16 mouse cellular contexts compared by ENCODE assay signal in the genomic region with DNA sequence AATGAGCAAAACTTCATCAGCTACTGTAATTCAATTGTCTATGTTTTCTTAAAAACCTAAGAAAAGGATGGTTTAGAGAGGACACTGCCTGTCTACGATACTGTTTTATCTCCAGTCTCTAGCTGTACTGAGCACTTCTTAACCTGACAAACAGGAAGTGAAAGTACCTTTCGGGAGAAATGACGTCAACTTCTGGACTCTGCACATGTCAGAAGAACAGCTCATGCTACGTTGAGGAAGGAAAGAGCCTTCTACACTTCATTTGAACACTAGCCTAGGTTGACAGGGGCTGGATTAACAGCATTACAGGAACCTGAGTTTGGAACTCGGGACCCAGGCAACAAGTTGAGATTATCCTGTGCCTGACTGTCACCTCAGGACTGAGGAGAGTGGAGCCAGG. TPM values are rescaled to one million over a fixed set of nuclear protein-coding genes. Genes with fewer than 3 reads are reported as not detected.
A peak's percentile ranks its signal among the peaks of the same experiment; 100 is the strongest.
DNase-seq lines count a peak whose midpoint lies in the region; ATAC-seq and TF ChIP-seq lines count a peak whose summit lies in the region.
"Had no signal": no experiment of that assay in that cellular context is flagged by ENCODE, and none has a peak within 500 bp of the region (broad histone marks: within the 10 kb centered on the region; RNA-seq: fewer than 3 reads in every experiment).

No protein-coding gene starts in this region.

- peaks cover 8% of the 10 kb centered on the region for H3K4me1 ChIP-seq in spleen, adult 2 months (ENCODE audit: control insufficient read depth, insufficient read depth, insufficient read length)
- peaks cover 18 to 20% of the 10 kb centered on the region in 2 experiments for H3K4me1 ChIP-seq in liver, embryonic 14.5 days (replicated peaks; ENCODE audit: control insufficient read depth in 2 of 2, insufficient read depth in 2 of 2, low read length in 1 of 2)
- peaks cover 5% of the 10 kb centered on the region; the same call in 1 of the 2 replicates for H3K4me1 ChIP-seq in small intestine, adult 2 months (ENCODE audit: control insufficient read depth, insufficient read depth, insufficient read length, low read length)
- peaks cover 17% of the 10 kb centered on the region for H3K4me1 ChIP-seq in forebrain, embryonic 16.5 days (replicated peaks; ENCODE audit: control insufficient read depth, insufficient read depth, low read length)
- H3K4me1 ChIP-seq in midbrain, embryonic 11.5 days (ENCODE audit: control insufficient read depth, insufficient read depth, low read length) = peaks cover 3% of the 10 kb centered on the region; the same call in 1 of the 2 replicates

- peak overlapping the region; percentile 38; the same call in 1 of the 2 replicates for H3K9ac ChIP-seq in liver, embryonic 14.5 days (replicated peaks)
- H3K9ac ChIP-seq in forebrain, embryonic 16.5 days (replicated peaks; ENCODE audit: low read depth, low read length) = no peak overlapping the region
- no peak overlapping the region for H3K9ac ChIP-seq in midbrain, embryonic 11.5 days (ENCODE audit: low read length)

- peak; percentile 12 to 94 for DNase-seq in spleen, adult 2 months (ENCODE audit: low read depth in 1 of 2, low spot score in 2 of 2)
- DNase-seq in spleen, postnatal 10 days (ENCODE audit: low spot score in 2 of 2) = no peak
- peak in 1 of 3 experiments; percentile 40 for DNase-seq in liver, embryonic 14.5 days (ENCODE audit: low read depth in 3 of 3, low spot score in 3 of 3)
- DNase-seq in left cerebral cortex, adult 9 months (ENCODE audit: low spot score in 2 of 2) = no peak
- DNase-seq in midbrain, embryonic 11.5 days (ENCODE audit: low spot score, missing footprints) = no peak
- DNase-seq: kidney, adult 2 months; layer of hippocampus, adult 9-11 months had no signal

- peak; percentile 88 for ATAC-seq in activated CD4-positive, CD25-positive, alpha-beta regulatory T cell, adult 4 months
- no peak for ATAC-seq in liver, embryonic 14.5 days (ENCODE audit: insufficient read depth)
- ATAC-seq in forebrain, embryonic 16.5 days = no peak
- ATAC-seq in midbrain, embryonic 11.5 days (ENCODE audit: low FRiP score) = no peak

- TF ChIP-seq CTCF in spleen, adult 2 months (IDR thresholded peaks at IDR 0.05; ENCODE audit: extremely low read depth, insufficient read depth, insufficient read length, insufficient replicate concordance) = no peak
- TF ChIP-seq CTCF in liver, embryonic 14.5 days (IDR thresholded peaks at IDR 0.05; ENCODE audit: low read depth) = no peak
- TF ChIP-seq CTCF in small intestine, adult 2 months (IDR thresholded peaks at IDR 0.05; ENCODE audit: extremely low read depth, insufficient read length, insufficient replicate concordance, low read depth, low read length) = no peak

- H3K27ac ChIP-seq in spleen, adult 2 months (ENCODE audit: insufficient read depth, low read length) = peak overlapping the region; percentile 46
- no peak overlapping the region for H3K27ac ChIP-seq in liver, embryonic 14.5 days
- peak overlapping the region; percentile 60 for H3K27ac ChIP-seq in small intestine, adult 2 months (ENCODE audit: insufficient read depth, low read depth, low read length)
- H3K27ac ChIP-seq in forebrain, embryonic 16.5 days (ENCODE audit: low read length) = no peak overlapping the region
- no peak overlapping the region for H3K27ac ChIP-seq in midbrain, embryonic 11.5 days (ENCODE audit: low read depth, low read length)
- H3K27ac ChIP-seq: forebrain, embryonic 10.5 days; hindbrain, embryonic 10.5 days; limb, embryonic 10.5 days had no signal

- no peaks in the 10 kb centered on the region for H3K9me3 ChIP-seq in liver, embryonic 14.5 days (ENCODE audit: control insufficient read depth, low read length)
- H3K9me3 ChIP-seq in forebrain, embryonic 16.5 days (ENCODE audit: control insufficient read depth, low read length) = no peaks in the 10 kb centered on the region
- H3K9me3 ChIP-seq in midbrain, embryonic 11.5 days (ENCODE audit: control insufficient read depth, low read length) = no peaks in the 10 kb centered on the region
- H3K9me3 ChIP-seq: forebrain, embryonic 10.5 days; G1E; hindbrain, embryonic 10.5 days; limb, embryonic 10.5 days; megakaryocyte, embryonic 14.5 days had no signal

- no peak overlapping the region for H3K4me3 ChIP-seq in spleen, adult 2 months (ENCODE audit: extremely low read depth, insufficient read depth, insufficient read length)
- no peak overlapping the region for H3K4me3 ChIP-seq in liver, embryonic 14.5 days (ENCODE audit: insufficient read depth in 1 of 2, low read depth in 2 of 2, low read length in 2 of 2)
- H3K4me3 ChIP-seq in small intestine, adult 2 months (ENCODE audit: low read depth, low read length) = no peak overlapping the region
- no peak overlapping the region for H3K4me3 ChIP-seq in forebrain, embryonic 16.5 days (replicated peaks; ENCODE audit: low read length)
- H3K4me3 ChIP-seq in midbrain, embryonic 11.5 days (ENCODE audit: low read depth, low read length) = no peak overlapping the region
- H3K4me3 ChIP-seq: forebrain, embryonic 10.5 days; hindbrain, embryonic 10.5 days; limb, embryonic 10.5 days; megakaryocyte, embryonic 14.5 days had no signal

- H3K36me3 ChIP-seq in spleen, adult 2 months (ENCODE audit: control insufficient read depth, insufficient read depth, low read length) = peaks cover 21% of the 10 kb centered on the region
- peaks cover 53% of the 10 kb centered on the region for H3K36me3 ChIP-seq in liver, embryonic 14.5 days (replicated peaks; ENCODE audit: control insufficient read depth, insufficient read depth, low read depth)
- peaks cover 29% of the 10 kb centered on the region for H3K36me3 ChIP-seq in small intestine, adult 2 months (ENCODE audit: control insufficient read depth, insufficient read depth, low read length)
- H3K36me3 ChIP-seq in forebrain, embryonic 16.5 days (ENCODE audit: control insufficient read depth, insufficient read depth) = peaks cover 4% of the 10 kb centered on the region; the same call in 1 of the 2 replicates
- no peaks in the 10 kb centered on the region; the same call in none of the 2 replicates for H3K36me3 ChIP-seq in midbrain, embryonic 11.5 days (ENCODE audit: control insufficient read depth, insufficient read depth, low read length)

- H3K27me3 ChIP-seq in spleen, adult 2 months (ENCODE audit: control insufficient read depth, insufficient read depth, low read length) = no peaks in the 10 kb centered on the region
- H3K27me3 ChIP-seq in liver, embryonic 14.5 days (ENCODE audit: control insufficient read depth, insufficient read depth, low read length) = no peaks in the 10 kb centered on the region
- H3K27me3 ChIP-seq in small intestine, adult 2 months (ENCODE audit: control insufficient read depth, insufficient read depth, low read length) = no peaks in the 10 kb centered on the region
- no peaks in the 10 kb centered on the region for H3K27me3 ChIP-seq in forebrain, embryonic 16.5 days (replicated peaks; ENCODE audit: control insufficient read depth, insufficient read depth, low read length)
- H3K27me3 ChIP-seq in midbrain, embryonic 11.5 days (ENCODE audit: control insufficient read depth, insufficient read depth, low read length) = no peaks in the 10 kb centered on the region

- no peak; the same call in 1 of the 2 replicates for TF ChIP-seq POLR2A in spleen, adult 2 months (IDR thresholded peaks at IDR 0.05; ENCODE audit: low read depth, low read length)
- TF ChIP-seq POLR2A in small intestine, adult 2 months (IDR thresholded peaks at IDR 0.05; ENCODE audit: low read depth, low read length) = no peak

- TF ChIP-seq EP300 in liver, embryonic 14.5 days (IDR thresholded peaks at IDR 0.05; ENCODE audit: low read depth) = no peak

- 19% methylated on average over 5 of the region's 5 CpGs for WGBS in spleen, adult 2 months
- WGBS in liver, embryonic 14.5 days (ENCODE audit: insufficient replicate concordance) = 47% methylated on average over 5 of the region's 5 CpGs
- WGBS in small intestine, adult 2 months = 22% methylated on average over 5 of the region's 5 CpGs
- WGBS in forebrain, embryonic 16.5 days = 91% methylated on average over 5 of the region's 5 CpGs
- WGBS in midbrain, embryonic 11.5 days = 90% methylated on average over 5 of the region's 5 CpGs

- H3K4me2 ChIP-seq in liver, embryonic 14.5 days (ENCODE audit: low read depth) = peak overlapping the region; percentile 94
- no peak overlapping the region for H3K4me2 ChIP-seq in forebrain, embryonic 16.5 days (ENCODE audit: low read length)
- H3K4me2 ChIP-seq in midbrain, embryonic 11.5 days = no peak overlapping the region
- H3K4me2 ChIP-seq: heart, embryonic 11.5 days had no signal

RNA-seq across cellular contexts. Expression of a gene that starts 3.0 kb away (rescaled TPM):
- polyA plus RNA-seq in spleen, adult 2 months (2012; rRNA removed) = 13.1 and 22.0 TPM in 2 replicates
- polyA plus RNA-seq in activated CD4-positive, CD25-positive, alpha-beta regulatory T cell, adult 4 months (2017; shearing (Covaris generic)) = 10 to 100 TPM; 12.0 to 27.2 TPM
- polyA plus RNA-seq in liver, embryonic 14.5 days (2012; rRNA removed) = 13.8 and 26.2 TPM in 2 replicates
- polyA plus RNA-seq in liver, embryonic 14.5 days (2014; fragmentation: Nextera tagmentation; extraction: Ambion mirVana) = 32.0 and 32.8 TPM in 2 replicates
- 3.8 and 8.6 TPM in 2 replicates for polyA plus RNA-seq in small intestine, adult 2 months (2012; rRNA removed)
- polyA plus RNA-seq in forebrain, embryonic 16.5 days (2015; fragmentation: Nextera tagmentation; extraction: Ambion mirVana) = 19.8 and 23.8 TPM in 2 replicates
- polyA plus RNA-seq in midbrain, embryonic 11.5 days (2014; fragmentation: Nextera tagmentation; extraction: Ambion mirVana) = 38.0 and 39.2 TPM in 2 replicates

RNA-seq across cellular contexts. Expression of a gene that starts 38.2 kb away (rescaled TPM):
- polyA plus RNA-seq in spleen, adult 2 months (2012; rRNA removed) = 107 and 127 TPM in 2 replicates
- polyA plus RNA-seq in activated CD4-positive, CD25-positive, alpha-beta regulatory T cell, adult 4 months (2017; shearing (Covaris generic)) = 100 to 1,000 TPM; 119 to 186 TPM
- polyA plus RNA-seq in liver, embryonic 14.5 days (2012; rRNA removed) = 48.2 and 64.2 TPM in 2 replicates
- polyA plus RNA-seq in liver, embryonic 14.5 days (2014; fragmentation: Nextera tagmentation; extraction: Ambion mirVana) = 42.9 and 45.0 TPM in 2 replicates
- 41.6 and 67.5 TPM in 2 replicates for polyA plus RNA-seq in small intestine, adult 2 months (2012; rRNA removed)
- polyA plus RNA-seq in forebrain, embryonic 16.5 days (2015; fragmentation: Nextera tagmentation; extraction: Ambion mirVana) = 129 and 134 TPM in 2 replicates
- 144 and 148 TPM in 2 replicates for polyA plus RNA-seq in midbrain, embryonic 11.5 days (2014; fragmentation: Nextera tagmentation; extraction: Ambion mirVana)

RNA-seq across cellular contexts. Expression of a gene that starts 38.8 kb away (rescaled TPM):
- 24.8 and 26.4 TPM in 2 replicates for polyA plus RNA-seq in spleen, adult 2 months (2012; rRNA removed)
- 10 to 100 TPM; 57.7 to 59.6 TPM for polyA plus RNA-seq in activated CD4-positive, CD25-positive, alpha-beta regulatory T cell, adult 4 months (2017; shearing (Covaris generic))
- 35.1 and 42.3 TPM in 2 replicates for polyA plus RNA-seq in liver, embryonic 14.5 days (2012; rRNA removed)
- polyA plus RNA-seq in liver, embryonic 14.5 days (2014; fragmentation: Nextera tagmentation; extraction: Ambion mirVana) = 61.3 and 75.1 TPM in 2 replicates
- 10.9 and 22.3 TPM in 2 replicates for polyA plus RNA-seq in small intestine, adult 2 months (2012; rRNA removed)
- polyA plus RNA-seq in forebrain, embryonic 16.5 days (2015; fragmentation: Nextera tagmentation; extraction: Ambion mirVana) = 71.7 and 81.4 TPM in 2 replicates
- 107 and 111 TPM in 2 replicates for polyA plus RNA-seq in midbrain, embryonic 11.5 days (2014; fragmentation: Nextera tagmentation; extraction: Ambion mirVana)

RNA-seq across cellular contexts. Expression of a gene that starts 43.2 kb away (rescaled TPM):
- polyA plus RNA-seq in spleen, adult 2 months (2012; rRNA removed) = 11.6 and 11.9 TPM in 2 replicates
- 10 to 100 TPM; 67.0 to 69.8 TPM for polyA plus RNA-seq in activated CD4-positive, CD25-positive, alpha-beta regulatory T cell, adult 4 months (2017; shearing (Covaris generic))
- 12.1 and 17.9 TPM in 2 replicates for polyA plus RNA-seq in liver, embryonic 14.5 days (2012; rRNA removed)
- polyA plus RNA-seq in liver, embryonic 14.5 days (2014; fragmentation: Nextera tagmentation; extraction: Ambion mirVana) = 29.7 and 32.3 TPM in 2 replicates
- polyA plus RNA-seq in small intestine, adult 2 months (2012; rRNA removed) = 7.3 and 11.8 TPM in 2 replicates
- 106 and 111 TPM in 2 replicates for polyA plus RNA-seq in forebrain, embryonic 16.5 days (2015; fragmentation: Nextera tagmentation; extraction: Ambion mirVana)
- 77.0 and 82.5 TPM in 2 replicates for polyA plus RNA-seq in midbrain, embryonic 11.5 days (2014; fragmentation: Nextera tagmentation; extraction: Ambion mirVana)

RNA-seq across cellular contexts. Expression of a gene that starts 43.6 kb away (rescaled TPM):
- polyA plus RNA-seq in spleen, adult 2 months (2012; rRNA removed) = 21.7 and 36.0 TPM in 2 replicates
- 1 to 10 TPM; 3.2 to 5.6 TPM for polyA plus RNA-seq in activated CD4-positive, CD25-positive, alpha-beta regulatory T cell, adult 4 months (2017; shearing (Covaris generic))
- polyA plus RNA-seq in liver, embryonic 14.5 days (2012; rRNA removed) = 46.8 and 54.4 TPM in 2 replicates
- polyA plus RNA-seq in liver, embryonic 14.5 days (2014; fragmentation: Nextera tagmentation; extraction: Ambion mirVana) = 30.6 and 31.4 TPM in 2 replicates
- 6.8 and 15.6 TPM in 2 replicates for polyA plus RNA-seq in small intestine, adult 2 months (2012; rRNA removed)
- 86.3 and 94.3 TPM in 2 replicates for polyA plus RNA-seq in forebrain, embryonic 16.5 days (2015; fragmentation: Nextera tagmentation; extraction: Ambion mirVana)
- 54.8 and 57.6 TPM in 2 replicates for polyA plus RNA-seq in midbrain, embryonic 11.5 days (2014; fragmentation: Nextera tagmentation; extraction: Ambion mirVana)

Comparison
In these comparisons a context has a peak if more than half of its experiments do, and no peak if none do; other contexts are left out.
1. DNase-seq: peak in spleen, adult 2 months (2 of 2); none in spleen, postnatal 10 days (0 of 2), left cerebral cortex, adult 9 months (0 of 2) and midbrain, embryonic 11.5 days (single experiment).
2. H3K27ac ChIP-seq: peak in spleen, adult 2 months (single experiment) and small intestine, adult 2 months (single experiment); none in liver, embryonic 14.5 days (single experiment), forebrain, embryonic 16.5 days (single experiment) and midbrain, embryonic 11.5 days (single experiment).